Mouse (Mus musculus): Measurements from ENCODE around the gene Tfap2c. TPM values are rescaled to one million over a fixed set of nuclear protein-coding genes. Genes with fewer than 3 reads are reported as not detected.

Tfap2c gene
- polyA plus RNA-seq, 1 experiment from 2014 or later: 0.11 TPM

GRCm38 (mm10) chr2:172597056-172597455, 47.7 kb downstream of the Tfap2c start:
- H3K4me2 ChIP-seq (ENCODE audit: low read length): no peak overlapping the region
- no peak overlapping the region for H3K9ac ChIP-seq (ENCODE audit: low read depth, low read length)
- no peak for ATAC-seq
- H3K27me3 ChIP-seq (replicated peaks; ENCODE audit: control insufficient read depth, insufficient read depth, low read length): no peaks in the 10 kb centered on the region
- H3K36me3 ChIP-seq (ENCODE audit: control insufficient read depth, insufficient read depth, low read length): no peaks in the 10 kb centered on the region
- 75% methylated on average over 7 of the region's 7 CpGs for WGBS
- H3K9me3 ChIP-seq (ENCODE audit: control insufficient read depth, low read length): no peaks in the 10 kb centered on the region
- no peak overlapping the region for H3K27ac ChIP-seq (ENCODE audit: low read depth, low read length)
- H3K4me3 ChIP-seq (ENCODE audit: low read length): no peak overlapping the region
- H3K4me1 ChIP-seq (ENCODE audit: control insufficient read depth, insufficient read depth, low read depth, low read length): no peaks in the 10 kb centered on the region

GRCm38 (mm10) chr2:172597881-172598280, 48.5 kb downstream of the Tfap2c start:
- WGBS: 89% methylated on average over 9 of the region's 9 CpGs
- no peak overlapping the region for H3K27ac ChIP-seq (ENCODE audit: low read depth, low read length)
- no peak for ATAC-seq

GRCm38 (mm10) chr2:172604625-172605024, 55.2 kb downstream of the Tfap2c start:
- WGBS: 95% methylated on average over 3 of the region's 3 CpGs
- H3K4me3 ChIP-seq (ENCODE audit: low read length): no peak overlapping the region
- no peaks in the 10 kb centered on the region for H3K36me3 ChIP-seq (ENCODE audit: control insufficient read depth, insufficient read depth, low read length)
- no peaks in the 10 kb centered on the region for H3K9me3 ChIP-seq (ENCODE audit: control insufficient read depth, low read length)
- ATAC-seq: no peak
- no peak overlapping the region for H3K27ac ChIP-seq (ENCODE audit: low read depth, low read length)
- H3K27me3 ChIP-seq (replicated peaks; ENCODE audit: control insufficient read depth, insufficient read depth, low read length): no peaks in the 10 kb centered on the region
- no peak overlapping the region for H3K4me2 ChIP-seq (ENCODE audit: low read length)
- no peak overlapping the region for H3K9ac ChIP-seq (ENCODE audit: low read depth, low read length)
- H3K4me1 ChIP-seq (ENCODE audit: control insufficient read depth, insufficient read depth, low read depth, low read length): no peaks in the 10 kb centered on the region

More at GRCm38 (mm10) chr2:172597881-172598280, 48.5 kb downstream of the Tfap2c start:
- Histone ChIP-seq H3K9ac (ENCODE audit: low read depth, low read length) (no peak overlapping the region), H3K27me3 (replicated peaks; ENCODE audit: control insufficient read depth, insufficient read depth, low read length) (no peaks in the 10 kb centered on the region), H3K4me3 (ENCODE audit: low read length) (no peak overlapping the region), H3K36me3 (ENCODE audit: control insufficient read depth, insufficient read depth, low read length) (no peaks in the 10 kb centered on the region), H3K4me1 (ENCODE audit: control insufficient read depth, insufficient read depth, low read depth, low read length) (no peaks in the 10 kb centered on the region), H3K9me3 (ENCODE audit: control insufficient read depth, low read length) (no peaks in the 10 kb centered on the region), H3K4me2 (ENCODE audit: low read length) (no peak overlapping the region)

- H3K9me3 ChIP-seq (ENCODE audit: control insufficient read depth, low read length): no peaks in the 10 kb centered on the region
- WGBS: 55% methylated on average over 7 of the region's 7 CpGs
- no peak overlapping the region for H3K9ac ChIP-seq (ENCODE audit: low read depth, low read length)
- H3K4me1 ChIP-seq (ENCODE audit: control insufficient read depth, insufficient read depth, low read depth, low read length): no peaks in the 10 kb centered on the region
- no peak overlapping the region for H3K4me3 ChIP-seq (ENCODE audit: low read length)
- no peak for ATAC-seq
- H3K27me3 ChIP-seq (replicated peaks; ENCODE audit: control insufficient read depth, insufficient read depth, low read length): no peaks in the 10 kb centered on the region
- no peak overlapping the region for H3K27ac ChIP-seq (ENCODE audit: low read depth, low read length)
- H3K36me3 ChIP-seq (ENCODE audit: control insufficient read depth, insufficient read depth, low read length): no peaks in the 10 kb centered on the region
- no peak overlapping the region for H3K4me2 ChIP-seq (ENCODE audit: low read length)
Measured at GRCm38 (mm10) chr2:172605642-172606041, 56.2 kb downstream of the Tfap2c start.

DNA sequence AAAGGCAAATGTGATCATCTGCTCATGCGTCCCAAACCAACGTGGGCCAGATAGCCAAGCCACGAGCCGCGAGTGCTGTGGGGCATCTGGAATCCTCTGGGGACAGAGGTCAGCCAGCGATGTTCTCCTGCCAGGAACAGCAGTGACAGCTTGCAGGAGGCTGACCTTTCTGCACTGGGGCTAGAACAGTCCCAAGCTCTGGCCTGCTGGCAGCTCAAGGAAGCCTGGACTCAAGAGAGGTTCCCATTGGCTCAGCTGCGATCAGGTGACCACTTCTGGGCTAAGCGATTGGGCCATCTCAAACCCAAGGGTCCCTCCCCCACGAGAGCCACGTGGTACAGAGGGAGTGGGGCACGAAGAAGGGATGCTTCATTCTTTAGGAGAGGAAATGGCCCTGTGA, 58.3 kb downstream of the Tfap2c start:
- Histone ChIP-seq H3K36me3 (ENCODE audit: control insufficient read depth, insufficient read depth, low read length) (no peaks in the 10 kb centered on the region), H3K4me2 (ENCODE audit: low read length) (no peak overlapping the region), H3K9me3 (ENCODE audit: control insufficient read depth, low read length) (no peaks in the 10 kb centered on the region), H3K4me1 (ENCODE audit: control insufficient read depth, insufficient read depth, low read depth, low read length) (no peaks in the 10 kb centered on the region), H3K4me3 (ENCODE audit: low read length) (no peak overlapping the region), H3K27ac (ENCODE audit: low read depth, low read length) (no peak overlapping the region), H3K9ac (ENCODE audit: low read depth, low read length) (no peak overlapping the region), H3K27me3 (replicated peaks; ENCODE audit: control insufficient read depth, insufficient read depth, low read length) (no peaks in the 10 kb centered on the region)
- no peak for ATAC-seq
- WGBS: 76% methylated on average over 11 of the region's 11 CpGs

Other genes starting within 250 kb of the Tfap2c start
- gene Fam210b, start 204.0 kb upstream of the Tfap2c start, polyA plus RNA-seq (2015; fragmentation: Nextera tagmentation; extraction: Ambion mirVana): 18.8 and 20.8 TPM in 2 replicates
- 17.0 and 20.8 TPM in 2 replicates for gene Aurka, start 179.1 kb upstream of the Tfap2c start, polyA plus RNA-seq (2015; fragmentation: Nextera tagmentation; extraction: Ambion mirVana)
- 20.8 and 23.8 TPM in 2 replicates for gene Cstf1, start 178.9 kb upstream of the Tfap2c start, polyA plus RNA-seq (2015; fragmentation: Nextera tagmentation; extraction: Ambion mirVana)
- gene Cass4, start 155.8 kb upstream of the Tfap2c start, polyA plus RNA-seq (2015; fragmentation: Nextera tagmentation; extraction: Ambion mirVana): 0.06 and 0.19 TPM in 2 replicates
- 95.1 and 96.1 TPM in 2 replicates for gene Rtf2, start 109.0 kb upstream of the Tfap2c start, polyA plus RNA-seq (2015; fragmentation: Nextera tagmentation; extraction: Ambion mirVana)
- gene Gcnt7, start 91.0 kb upstream of the Tfap2c start, polyA plus RNA-seq (2015; fragmentation: Nextera tagmentation; extraction: Ambion mirVana): 0.96 and 1.4 TPM in 2 replicates
- gene Fam209, start 77.1 kb upstream of the Tfap2c start, polyA plus RNA-seq (2015; fragmentation: Nextera tagmentation; extraction: Ambion mirVana): 0.24 and 0.31 TPM in 2 replicates

Data from hindbrain, embryonic 16.5 days (tissue).